Mouse (Mus musculus) thymus, postnatal 10 days (tissue): ENCODE measurements at regions not wholly inside any gene's neighbourhood (a gene's known extent, or its start where the extent isn't known, plus 50 kb on each side); places are given as distances from the start of the nearest gene placed in this dataset.

Experiments used
- DNase-seq, 2 experiments: peaks; one replicate each; pipeline ENCODE4 v3.0.0; 2021; ENCODE audit warnings: low spot score in 2 of 2

GRCm38 (mm10) chr17:87531411-87532157 is 84.8 kb upstream of the Calm2 start:
- no peak for DNase-seq

- no peak for DNase-seq
Measured at GRCm38 (mm10) chr17:87532158-87532545, 85.4 kb upstream of the Calm2 start.

GRCm38 (mm10) chr17:87532762-87533161 is 86.0 kb upstream of the Calm2 start:
- DNase-seq: no peak

GRCm38 (mm10) chr17:87549568-87549967 is 86.2 kb upstream of the Epcam start:
- no peak for DNase-seq

GRCm38 (mm10) chr17:87550518-87551164 is 85.1 kb upstream of the Epcam start:
- no peak for DNase-seq

GRCm38 (mm10) chr17:87554561-87554960 is 81.2 kb upstream of the Epcam start:
- DNase-seq: no peak

GRCm38 (mm10) chr17:87558419-87558818 is 77.4 kb upstream of the Epcam start:
- no peak for DNase-seq

GRCm38 (mm10) chr17:87559641-87560040 is 76.1 kb upstream of the Epcam start:
- DNase-seq: no peak

GRCm38 (mm10) chr17:87560923-87561322 is 74.9 kb upstream of the Epcam start:
- no peak for DNase-seq

GRCm38 (mm10) chr17:87563375-87563774 is 72.4 kb upstream of the Epcam start:
- DNase-seq: no peak

- no peak for DNase-seq
Measured at GRCm38 (mm10) chr17:87565631-87566030, 70.1 kb upstream of the Epcam start.

- no peak for DNase-seq
Measured at GRCm38 (mm10) chr17:87566296-87566695, 69.5 kb upstream of the Epcam start.

GRCm38 (mm10) chr17:87566996-87567395 is 68.8 kb upstream of the Epcam start:
- DNase-seq: no peak

- no peak for DNase-seq
Measured at GRCm38 (mm10) chr17:87567475-87567874, 68.3 kb upstream of the Epcam start.

- no peak for DNase-seq
Measured at GRCm38 (mm10) chr17:87569981-87570380, 65.8 kb upstream of the Epcam start.

GRCm38 (mm10) chr17:87570676-87571344 is 65.0 kb upstream of the Epcam start:
- DNase-seq: no peak

GRCm38 (mm10) chr17:87571345-87571932 is 64.3 kb upstream of the Epcam start:
- peak; percentile 75 to 90 for DNase-seq

- DNase-seq: no peak
Measured at GRCm38 (mm10) chr17:87583575-87583974, 52.2 kb upstream of the Epcam start.

GRCm38 (mm10) chr17:87585355-87585754 is 50.4 kb upstream of the Epcam start:
- DNase-seq: no peak
